Mouse (Mus musculus) cortical plate, adult 2 months (tissue): ENCODE measurements at regions not wholly inside any gene's neighbourhood (a gene's known extent, or its start where the extent isn't known, plus 50 kb on each side); places are given as distances from the start of the nearest gene placed in this dataset.
A peak's percentile ranks its signal among the peaks of the same experiment; 100 is the strongest.

Source experiments
- H3K27ac ChIP-seq: fragments of 200-500 bp; 2 replicates; pipeline ENCODE4 v1.5.1; 2012; ENCODE audit warnings: low read length, control low read depth, inconsistent platforms; ENCODE audit not compliant: insufficient read depth
- H3K4me1 ChIP-seq: fragments of 200-500 bp; 2 replicates; pipeline ENCODE4 v1.6.1; 2011; ENCODE audit warnings: low read length; ENCODE audit not compliant: control insufficient read depth, insufficient read depth
- H3K4me3 ChIP-seq: fragments of 200-500 bp; 2 replicates; pipeline ENCODE4 v1.5.1; 2011; ENCODE audit warnings: mild to moderate bottlenecking, low read length, control low read depth; ENCODE audit not compliant: insufficient read depth
- CTCF ChIP-seq: fragments of 200-500 bp; IDR thresholded peaks from 2 replicates; pipeline ENCODE4 v1.5.1; 2011; ENCODE audit warnings: mild to moderate bottlenecking, control low read depth, low read length; ENCODE audit not compliant: insufficient read depth; ENCODE audit errors: extremely low read depth
- POLR2A ChIP-seq: fragments of 200-500 bp; IDR thresholded peaks from 2 replicates; pipeline ENCODE4 v1.6.1; 2011; ENCODE audit warnings: mild to moderate bottlenecking, low read length, control low read depth; ENCODE audit not compliant: insufficient read depth; ENCODE audit errors: extremely low read depth

DNA sequence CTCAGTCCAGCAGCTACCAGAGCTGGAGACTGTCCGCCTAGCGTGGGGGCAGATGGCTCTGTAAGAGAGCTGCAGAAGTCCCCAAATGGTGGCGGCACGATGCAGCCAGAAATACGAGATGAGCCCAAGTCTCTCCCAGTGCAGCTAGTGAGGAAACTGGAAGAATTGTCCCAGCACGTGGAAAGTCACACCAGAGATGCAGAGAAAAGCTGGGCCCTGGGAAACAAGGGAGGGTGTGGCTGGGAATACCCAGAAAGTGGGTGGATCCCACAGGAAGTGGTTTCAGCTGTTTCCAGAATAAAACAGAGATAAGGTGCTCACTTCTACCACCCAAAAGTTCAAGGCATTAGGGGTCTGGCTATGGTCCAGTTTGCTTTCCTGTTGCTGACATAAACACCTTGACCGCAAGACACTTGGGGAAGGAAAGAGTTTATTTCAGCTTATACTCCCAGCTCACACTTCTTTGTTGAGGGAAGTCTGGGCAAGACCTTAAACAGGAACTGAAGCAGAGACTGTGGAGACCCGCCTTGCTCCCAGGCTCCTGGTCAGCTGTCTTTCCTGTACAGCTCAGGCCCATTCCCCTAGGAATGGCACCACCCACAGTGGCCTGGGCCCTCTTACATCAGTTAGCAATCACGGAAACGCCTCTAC, 184.5 kb upstream of the Jmjd1c start:
- TF ChIP-seq POLR2A: no peak
- TF ChIP-seq CTCF: no peak
- Histone ChIP-seq H3K4me1 (peaks cover 2% of the 10 kb centered on the region; the same call in 1 of the 2 replicates), H3K27ac (no peak overlapping the region), H3K4me3 (no peak overlapping the region)

DNA sequence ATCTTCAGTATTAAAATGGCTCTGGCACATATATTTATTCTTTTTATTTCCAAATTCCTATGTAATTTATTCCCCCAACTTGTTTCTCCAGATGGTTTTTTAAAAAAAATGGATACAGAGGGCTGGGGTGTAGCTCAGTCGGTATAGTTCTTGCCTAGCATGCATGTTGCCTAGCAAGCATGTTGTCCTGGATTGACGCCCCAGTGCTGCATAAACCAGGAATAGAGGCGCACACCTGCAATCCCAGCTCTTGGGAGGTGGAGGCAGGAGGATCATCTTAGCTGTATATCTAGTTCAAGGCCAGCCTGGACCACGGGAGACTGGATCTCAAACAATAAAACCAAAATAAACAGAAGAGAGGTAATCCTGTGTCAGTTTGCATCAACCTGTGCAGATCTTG, 183.5 kb upstream of the Jmjd1c start:
- no peak for TF ChIP-seq POLR2A
- no peak for TF ChIP-seq CTCF
- Histone ChIP-seq H3K27ac (no peak overlapping the region), H3K4me3 (no peak overlapping the region), H3K4me1 (peaks cover 2% of the 10 kb centered on the region; the same call in 1 of the 2 replicates)

DNA sequence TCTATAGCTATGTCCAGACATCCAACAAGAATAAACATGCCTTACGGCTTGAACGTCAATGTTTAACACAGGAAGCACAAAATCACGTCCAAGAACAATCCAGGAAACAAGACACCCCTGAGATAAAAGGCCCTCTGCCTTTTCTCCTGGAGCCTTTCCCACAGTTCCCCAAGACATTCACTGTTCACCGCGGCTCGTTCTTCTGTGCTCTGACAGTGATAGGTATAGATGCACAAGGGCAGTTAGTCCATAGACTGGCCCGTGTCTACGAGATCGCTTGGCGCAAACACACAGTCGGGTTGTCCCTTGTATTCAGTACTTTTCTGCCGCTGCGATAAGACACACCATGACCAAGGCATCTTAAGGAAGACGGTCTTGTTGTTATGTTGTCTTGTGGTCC, 182.7 kb upstream of the Jmjd1c start:
- peaks cover 2% of the 10 kb centered on the region; the same call in 1 of the 2 replicates for H3K4me1 ChIP-seq
- TF ChIP-seq CTCF (no peak), POLR2A (no peak)
- H3K4me3 ChIP-seq: no peak overlapping the region
- no peak overlapping the region for H3K27ac ChIP-seq

DNA sequence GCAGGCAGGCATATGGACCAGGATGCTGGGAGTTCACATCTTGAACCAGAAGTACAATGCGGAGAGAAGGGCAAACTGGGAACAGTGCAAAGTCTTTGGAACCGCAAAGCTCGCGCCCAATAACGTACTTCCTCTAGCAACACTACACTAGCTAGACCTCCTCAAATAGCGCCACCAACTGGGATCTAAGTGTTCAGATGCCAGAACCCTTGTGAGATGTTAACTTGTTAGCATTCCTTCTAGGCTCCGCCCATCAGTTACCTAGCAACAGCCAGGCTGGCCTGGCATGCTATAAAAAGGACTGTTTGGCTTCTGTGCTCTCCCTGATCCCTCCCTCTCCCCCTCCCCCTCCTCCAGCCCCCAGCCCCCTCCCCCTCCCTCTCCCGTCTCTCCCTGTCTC, 182.3 kb upstream of the Jmjd1c start:
- TF ChIP-seq POLR2A (no peak), CTCF (no peak)
- Histone ChIP-seq H3K4me3 (no peak overlapping the region), H3K4me1 (peaks cover 2% of the 10 kb centered on the region; the same call in 1 of the 2 replicates), H3K27ac (no peak overlapping the region)

DNA sequence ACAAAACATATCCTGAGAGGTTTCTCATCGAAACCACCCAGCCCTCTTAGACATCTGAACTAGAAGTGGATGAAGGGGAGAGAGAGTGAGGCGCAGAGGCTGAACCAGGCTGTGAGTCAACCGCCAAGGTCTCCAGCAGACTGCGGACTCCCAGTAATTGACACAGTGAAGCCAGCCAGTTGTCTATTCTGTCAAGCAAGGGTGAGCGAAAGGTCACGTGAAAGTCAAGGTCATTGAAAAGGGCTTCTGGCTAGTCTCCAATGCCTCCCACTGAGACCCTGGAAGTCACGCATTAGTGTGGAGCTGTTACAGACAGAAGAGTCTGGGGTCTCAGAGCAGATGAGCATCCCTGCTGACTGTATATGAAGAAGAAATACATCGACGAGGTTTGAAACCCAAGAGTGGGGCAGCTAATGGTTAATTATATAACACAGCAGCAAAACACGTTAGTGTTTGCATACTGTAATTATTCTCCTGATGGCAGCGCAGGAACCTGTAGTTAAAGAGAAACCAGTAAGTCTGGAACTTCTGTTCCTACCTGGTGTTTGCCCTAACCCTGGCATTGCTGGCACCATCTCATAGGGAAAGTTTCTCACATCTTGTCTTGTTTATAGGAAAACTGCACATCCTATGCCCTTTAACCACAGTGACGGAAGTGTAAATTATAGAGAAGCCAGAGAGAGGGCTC, 181.5 kb upstream of the Jmjd1c start:
- Histone ChIP-seq H3K4me1 (peaks cover 2% of the 10 kb centered on the region; the same call in 1 of the 2 replicates), H3K27ac (no peak overlapping the region), H3K4me3 (no peak overlapping the region)
- TF ChIP-seq CTCF: no peak
- TF ChIP-seq POLR2A: no peak

DNA sequence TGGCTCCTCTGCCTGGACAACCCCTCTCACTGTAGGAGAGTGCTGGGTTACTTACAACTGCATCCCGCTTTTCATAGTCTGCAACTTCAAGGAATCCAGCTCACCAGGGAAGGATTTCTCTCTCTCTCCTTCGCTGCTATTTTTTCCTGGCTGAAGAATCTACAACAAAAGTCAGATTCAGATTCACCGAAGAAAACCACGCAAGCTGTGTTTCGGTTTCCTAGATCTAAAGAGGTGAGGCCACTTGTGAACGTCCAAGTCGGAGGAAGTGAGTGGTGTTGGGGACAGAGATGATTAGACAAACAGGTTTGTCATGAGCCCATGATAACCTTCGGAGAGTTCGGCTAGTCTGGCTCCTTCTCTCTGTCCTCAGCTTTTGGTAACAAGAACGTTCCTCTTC, 180.1 kb upstream of the Jmjd1c start:
- no peak for TF ChIP-seq CTCF
- no peak for TF ChIP-seq POLR2A
- peaks cover 4% of the 10 kb centered on the region for H3K4me1 ChIP-seq
- no peak overlapping the region for H3K4me3 ChIP-seq
- no peak overlapping the region for H3K27ac ChIP-seq

DNA sequence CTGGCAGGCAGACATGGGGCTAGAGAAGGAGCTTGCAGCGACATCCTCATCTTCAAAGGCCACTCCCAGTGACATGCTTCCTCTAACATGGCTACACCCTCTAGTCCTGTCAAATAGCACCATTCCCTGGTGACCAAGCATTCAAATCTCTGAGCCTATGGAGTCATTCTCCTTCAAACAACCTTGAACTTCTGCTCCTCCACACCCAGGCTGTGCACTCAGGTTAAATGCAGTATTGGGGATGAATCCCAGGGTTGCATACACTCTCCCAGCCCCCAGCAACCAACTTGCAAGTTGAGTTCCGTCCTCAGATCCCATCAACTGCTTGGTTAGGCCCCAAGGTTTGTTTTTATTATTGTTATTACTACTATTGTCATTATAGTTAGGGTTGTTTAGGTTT, 178.2 kb upstream of the Jmjd1c start:
- H3K4me1 ChIP-seq: peaks cover 3% of the 10 kb centered on the region
- no peak overlapping the region for H3K27ac ChIP-seq
- H3K4me3 ChIP-seq: no peak overlapping the region
- TF ChIP-seq POLR2A (no peak), CTCF (no peak)

DNA sequence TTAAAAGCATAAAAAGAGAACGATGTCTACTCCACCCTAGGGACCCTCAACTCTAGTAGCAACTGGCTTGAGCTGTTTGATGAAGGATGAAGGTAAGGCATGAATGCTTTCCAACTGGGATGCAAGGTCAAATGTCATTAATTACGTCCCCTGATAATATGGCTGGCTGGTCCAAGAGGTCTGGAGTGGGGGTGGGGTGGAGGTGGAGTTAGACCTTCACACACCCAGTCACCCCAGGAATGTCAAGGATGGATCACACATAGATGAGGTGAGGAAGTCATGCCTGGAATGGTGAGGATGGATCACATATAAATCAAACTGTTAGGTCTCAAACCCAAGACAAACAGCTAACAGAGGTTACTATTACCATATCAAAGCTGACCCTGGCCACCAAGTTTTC, 177.2 kb upstream of the Jmjd1c start:
- H3K27ac ChIP-seq: no peak overlapping the region
- no peak overlapping the region for H3K4me3 ChIP-seq
- TF ChIP-seq CTCF: no peak
- TF ChIP-seq POLR2A: no peak
- peaks cover 3% of the 10 kb centered on the region; the same call in 1 of the 2 replicates for H3K4me1 ChIP-seq

DNA sequence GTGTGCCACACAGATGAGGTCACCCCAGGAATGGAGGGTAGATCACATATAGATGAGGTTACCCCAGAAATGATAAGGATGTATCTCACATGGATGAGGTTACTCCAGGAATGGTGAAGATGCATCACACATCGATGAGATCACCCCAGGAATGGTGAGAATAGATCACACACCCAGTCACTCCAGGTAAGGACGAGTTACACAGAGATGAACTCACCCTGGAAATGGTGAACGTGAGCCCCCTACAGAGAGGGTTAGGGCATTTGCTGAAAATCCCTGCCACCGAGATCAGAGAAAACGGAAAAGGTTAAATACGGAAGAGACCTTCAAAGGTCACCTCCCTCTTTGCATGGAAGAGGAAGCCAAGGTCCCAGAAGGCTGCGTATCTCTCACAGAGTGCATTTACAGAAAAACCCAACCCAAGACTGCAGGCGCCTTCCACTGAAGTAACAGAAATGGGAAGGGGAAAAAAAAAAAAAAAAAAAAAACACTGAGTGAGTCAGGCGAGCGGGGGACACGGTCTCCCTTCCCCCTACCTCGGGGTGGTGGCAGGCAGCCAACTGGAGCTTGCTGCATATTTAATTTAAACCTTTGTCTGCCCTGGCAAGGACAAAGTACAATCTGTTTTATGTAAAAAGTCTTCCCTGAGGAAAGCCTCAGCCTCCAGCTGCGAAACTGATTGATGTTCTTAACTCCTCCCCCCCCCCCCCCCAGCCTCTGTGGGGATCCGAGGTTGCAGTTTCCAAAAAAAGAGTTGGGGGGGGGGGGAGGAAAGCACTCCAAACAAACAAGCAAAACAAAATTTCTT, 175.8 kb upstream of the Jmjd1c start:
- peak overlapping the region; percentile 25 for H3K4me3 ChIP-seq

More for the DNA sequence above, 175.8 kb upstream of the Jmjd1c start:
- peaks cover 3% of the 10 kb centered on the region; the same call in 1 of the 2 replicates for H3K4me1 ChIP-seq
- H3K27ac ChIP-seq: peak overlapping the region; percentile 82
- TF ChIP-seq POLR2A (no peak), CTCF (no peak)
